Mouse (Mus musculus) MEL (cell line): ENCODE data around the gene Rpn2. TPM values are rescaled to one million over a fixed set of nuclear protein-coding genes. Genes with fewer than 3 reads are reported as not detected.

ENCODE experiments used
- DNase-seq: peaks from one replicate; pipeline ENCODE4 v3.0.0; 2011; ENCODE audit warnings: low read depth, low spot score
- H3K27ac ChIP-seq: 2 replicates; pipeline ENCODE4 v1.5.1; 2012; ENCODE audit warnings: low read depth, mild to moderate bottlenecking, control low read depth, low read length, moderate library complexity; ENCODE audit not compliant: control insufficient read depth
- H3K27me3 ChIP-seq, 2 experiments: fragments of 150-350 bp in 1 of 2; sonication (generic) in 1 of 2; 2 replicates each; pipeline ENCODE4 v1.6.1; 2012; ENCODE audit warnings: low read length in 2 of 2, mild to moderate bottlenecking in 2 of 2, improper control_type of control experiment in 1 of 2, moderate library complexity in 1 of 2; ENCODE audit not compliant: insufficient read depth in 2 of 2, control insufficient read depth in 1 of 2
- H3K36me3 ChIP-seq, 2 experiments: 2 replicates each; pipeline ENCODE4 v1.6.1; 2012 to 2014; ENCODE audit warnings: low read length in 2 of 2, improper control_type of control experiment in 1 of 2, inconsistent platforms in 1 of 2, mild to moderate bottlenecking in 1 of 2; ENCODE audit not compliant: insufficient read depth in 2 of 2, control insufficient read depth in 1 of 2
- H3K4me1 ChIP-seq, 2 experiments: fragments of 150-350 bp in 1 of 2; sonication (generic) in 1 of 2; 2 replicates each; pipeline ENCODE4 v1.6.1; 2012; ENCODE audit warnings: low read length in 2 of 2, improper control_type of control experiment in 1 of 2, mild to moderate bottlenecking in 1 of 2; ENCODE audit not compliant: insufficient read depth in 2 of 2, control insufficient read depth in 1 of 2
- H3K4me3 ChIP-seq, 2 experiments: fragments of 150-350 bp in 1 of 2; sonication (generic) in 1 of 2; 2 replicates each; pipeline ENCODE4 v1.5.1; 2012; ENCODE audit warnings: low read depth in 2 of 2, low read length in 2 of 2, mild to moderate bottlenecking in 2 of 2, moderate library complexity in 2 of 2, control low read depth in 1 of 2, improper control_type of control experiment in 1 of 2; ENCODE audit not compliant: control insufficient read depth in 1 of 2, insufficient read depth in 1 of 2
- H3K79me2 ChIP-seq: 2 replicates; pipeline ENCODE4 v1.6.1; 2012; ENCODE audit warnings: mild to moderate bottlenecking, low read length, moderate library complexity; ENCODE audit not compliant: control insufficient read depth, poor library complexity, insufficient read depth
- H3K9ac ChIP-seq: 2 replicates; pipeline ENCODE4 v1.6.1; 2012; ENCODE audit warnings: low read depth, mild to moderate bottlenecking, control low read depth, low read length, moderate library complexity; ENCODE audit not compliant: control insufficient read depth, poor library complexity, severe bottlenecking
- H3K9me3 ChIP-seq: fragments of 150-350 bp; sonication (generic); replicated peaks from 2 replicates; pipeline ENCODE4 v1.6.1; 2012; ENCODE audit warnings: mild to moderate bottlenecking, low read length, improper control_type of control experiment, moderate library complexity; ENCODE audit not compliant: insufficient read depth
- CHD2 ChIP-seq: IDR thresholded peaks from 2 replicates; pipeline ENCODE4 v1.6.1; 2011; ENCODE audit warnings: low read length, improper control_type of control experiment
- CTCF ChIP-seq, 3 experiments: IDR thresholded peaks in 2 of 3; conservative IDR thresholded peaks in 1 of 3; 2 replicates each; pipeline ENCODE4 v1.5.1; 2011 to 2012; ENCODE audit warnings: low read length in 3 of 3, low read depth in 2 of 3, mild to moderate bottlenecking in 2 of 3, improper control_type of control experiment in 1 of 3, inconsistent platforms in 1 of 3, mixed read lengths in 1 of 3, moderate library complexity in 1 of 3; ENCODE audit not compliant: control insufficient read depth in 1 of 3, insufficient read depth in 1 of 3, poor library complexity in 1 of 3, severe bottlenecking in 1 of 3
- E2F4 ChIP-seq: IDR thresholded peaks from 2 replicates; pipeline ENCODE4 v1.6.1; 2011; ENCODE audit warnings: low read depth, low read length, improper control_type of control experiment, borderline replicate concordance
- ELF1 ChIP-seq: IDR thresholded peaks from 2 replicates; pipeline ENCODE4 v1.6.1; 2014; ENCODE audit warnings: low read depth, mild to moderate bottlenecking, inconsistent platforms, low read length, improper control_type of control experiment, moderate library complexity
- EP300 ChIP-seq, 2 experiments: IDR thresholded peaks; 2 replicates each; pipeline ENCODE4 v1.6.1; 2011; ENCODE audit warnings: improper control_type of control experiment in 2 of 2, low read length in 2 of 2, low read depth in 1 of 2, mild to moderate bottlenecking in 1 of 2
- ETS1 ChIP-seq: IDR thresholded peaks from 2 replicates; pipeline ENCODE4 v1.6.1; 2012; ENCODE audit warnings: low read depth, mild to moderate bottlenecking, inconsistent platforms, low read length, improper control_type of control experiment, moderate library complexity
- GABPA ChIP-seq: IDR thresholded peaks from 2 replicates; pipeline ENCODE4 v1.6.1; 2012; ENCODE audit warnings: low read depth, mild to moderate bottlenecking, inconsistent platforms, low read length, improper control_type of control experiment, moderate library complexity
- GATA1 ChIP-seq: IDR thresholded peaks from 2 replicates; pipeline ENCODE4 v1.6.1; 2011; ENCODE audit warnings: low read depth, low read length, improper control_type of control experiment
- HCFC1 ChIP-seq: IDR thresholded peaks from 2 replicates; pipeline ENCODE4 v1.6.1; 2012; ENCODE audit warnings: low read depth, mild to moderate bottlenecking, inconsistent platforms, low read length, improper control_type of control experiment, moderate library complexity
- KAT2A ChIP-seq: conservative IDR thresholded peaks from 2 replicates; pipeline ENCODE4 v1.6.1; 2012; ENCODE audit warnings: low read depth, low read length, improper control_type of control experiment, inconsistent platforms
- MAFK ChIP-seq: IDR thresholded peaks from 2 replicates; pipeline ENCODE4 v1.6.1; 2011; ENCODE audit warnings: low read depth, mild to moderate bottlenecking, low read length, improper control_type of control experiment, borderline replicate concordance
- MAX ChIP-seq: IDR thresholded peaks from 2 replicates; pipeline ENCODE4 v1.6.1; 2011; ENCODE audit warnings: low read length, improper control_type of control experiment
- MAZ ChIP-seq: IDR thresholded peaks from 2 replicates; pipeline ENCODE4 v1.6.1; 2012; ENCODE audit warnings: low read depth, mild to moderate bottlenecking, inconsistent platforms, low read length, improper control_type of control experiment
- MXI1 ChIP-seq: IDR thresholded peaks from 2 replicates; pipeline ENCODE4 v1.6.1; 2011; ENCODE audit warnings: mild to moderate bottlenecking, low read depth, low read length, improper control_type of control experiment
- MYB ChIP-seq: IDR thresholded peaks from 2 replicates; pipeline ENCODE4 v1.6.1; 2011; ENCODE audit warnings: mild to moderate bottlenecking, low read depth, low read length, improper control_type of control experiment
- MYC ChIP-seq: IDR thresholded peaks from 2 replicates; pipeline ENCODE4 v1.6.1; 2011; ENCODE audit warnings: low read depth, mild to moderate bottlenecking, low read length, improper control_type of control experiment, moderate library complexity
- NELFE ChIP-seq: IDR thresholded peaks from 2 replicates; pipeline ENCODE4 v1.6.1; 2011; ENCODE audit warnings: low read depth, low read length, improper control_type of control experiment
- NRF1 ChIP-seq: IDR thresholded peaks from 2 replicates; pipeline ENCODE4 v1.6.1; 2014; ENCODE audit warnings: low read depth, mild to moderate bottlenecking, inconsistent platforms, low read length, improper control_type of control experiment, moderate library complexity; ENCODE audit not compliant: poor library complexity, insufficient read depth, severe bottlenecking
- POLR2AphosphoS2 ChIP-seq: IDR thresholded peaks from 2 replicates; pipeline ENCODE4 v1.6.1; 2011; ENCODE audit warnings: low read length, improper control_type of control experiment
- POLR2AphosphoS5 ChIP-seq: IDR thresholded peaks from 2 replicates; pipeline ENCODE4 v1.6.1; 2012; ENCODE audit warnings: low read depth, borderline replicate concordance, mild to moderate bottlenecking, inconsistent platforms, low read length, moderate library complexity, mixed read lengths
- RAD21 ChIP-seq: IDR thresholded peaks from 2 replicates; pipeline ENCODE4 v1.6.1; 2011; ENCODE audit warnings: mild to moderate bottlenecking, low read depth, low read length, improper control_type of control experiment
- RCOR1 ChIP-seq: IDR thresholded peaks from 2 replicates; pipeline ENCODE4 v1.6.1; 2012; ENCODE audit warnings: low read depth, mild to moderate bottlenecking, inconsistent platforms, low read length, improper control_type of control experiment
- SIN3A ChIP-seq: IDR thresholded peaks from 2 replicates; pipeline ENCODE4 v1.6.1; 2012; ENCODE audit warnings: low read length, improper control_type of control experiment, inconsistent platforms
- SMC3 ChIP-seq: IDR thresholded peaks from 2 replicates; pipeline ENCODE4 v1.6.1; 2011; ENCODE audit warnings: low read depth, low read length, improper control_type of control experiment
- TAL1 ChIP-seq: IDR thresholded peaks from 2 replicates; pipeline ENCODE4 v1.6.1; 2012; ENCODE audit warnings: mild to moderate bottlenecking, inconsistent platforms, low read length, moderate library complexity, mixed read lengths
- TCF12 ChIP-seq: IDR thresholded peaks from 2 replicates; pipeline ENCODE4 v1.6.1; 2014; ENCODE audit warnings: low read depth, mild to moderate bottlenecking, inconsistent platforms, low read length, improper control_type of control experiment, moderate library complexity
- UBTF ChIP-seq: IDR thresholded peaks from 2 replicates; pipeline ENCODE4 v1.6.1; 2012; ENCODE audit warnings: low read depth, mild to moderate bottlenecking, inconsistent platforms, low read length, improper control_type of control experiment, moderate library complexity, borderline replicate concordance; ENCODE audit not compliant: insufficient read depth
- USF1 ChIP-seq: IDR thresholded peaks from 2 replicates; pipeline ENCODE4 v1.6.1; 2014; ENCODE audit warnings: low read depth, mild to moderate bottlenecking, inconsistent platforms, low read length, improper control_type of control experiment, moderate library complexity
- USF2 ChIP-seq, 2 experiments: IDR thresholded peaks; 2 replicates each; pipeline ENCODE4 v1.6.1; 2011 to 2012; ENCODE audit warnings: improper control_type of control experiment in 2 of 2, low read length in 2 of 2, borderline replicate concordance in 1 of 2, inconsistent platforms in 1 of 2, low read depth in 1 of 2, mild to moderate bottlenecking in 1 of 2; ENCODE audit not compliant: insufficient read depth in 1 of 2
- ZC3H11A ChIP-seq: IDR thresholded peaks from 2 replicates; pipeline ENCODE4 v1.6.1; 2012; ENCODE audit warnings: low read depth, mild to moderate bottlenecking, inconsistent platforms, low read length, improper control_type of control experiment
- ZKSCAN1 ChIP-seq: IDR thresholded peaks from 2 replicates; pipeline ENCODE4 v1.6.1; 2012; ENCODE audit warnings: low read depth, mild to moderate bottlenecking, inconsistent platforms, low read length, improper control_type of control experiment, moderate library complexity
- ZNF384 ChIP-seq: IDR thresholded peaks from 2 replicates; pipeline ENCODE4 v1.6.1; 2012; ENCODE audit warnings: low read depth, mild to moderate bottlenecking, inconsistent platforms, low read length, improper control_type of control experiment
- polyA plus RNA-seq, 2 experiments: library from polyadenylated mRNA; stranded (reverse) in 1 of 2; unstranded in 1 of 2; fragments of >175 nt in 1 of 2; fragments of >200 nt in 1 of 2; gene quantifications; 2 replicates each; pipeline versions ENCODE4 v1.2.1 to v1.2.4; 2012; ENCODE audit warnings: low replicate concordance in 2 of 2, low read depth in 1 of 2; ENCODE audit not compliant: insufficient read length in 2 of 2, insufficient read depth in 1 of 2, missing spikeins in 1 of 2
- total RNA-seq: library from RNA; depleted of rRNA; stranded (reverse); fragments of 300-350 nt; gene quantifications from 2 replicates; pipeline ENCODE4 v1.2.3, GENCODE M21; 2012

The Rpn2 gene
- total and polyA plus RNA-seq, 3 experiments, result 284 to 316 (median 310) TPM

GRCm38 (mm10) chr2:157366762-157367161 is 87.9 kb downstream of the Rpn2 start (continued):
- no peak for TF ChIP-seq HCFC1
- 0 out of 2 replicates have a peak, but pooled peaks have one; percentile 13 for TF ChIP-seq ELF1
- TF ChIP-seq SMC3, result no peak
- no peak for TF ChIP-seq KAT2A
- TF ChIP-seq TAL1, result 0 out of 2 replicates have a peak, but pooled peaks have one; percentile 15

GRCm38 (mm10) chr2:157367184-157367893 is 88.5 kb downstream of the Rpn2 start, which contains the start of gene Manbal:
TSS of gene Manbal (plus strand) at chr2:157367594.
- DNase-seq, result peak; percentile 94
- peak within 1 kb of the TSS; percentile 79 to 85 for H3K4me3 ChIP-seq
- no peaks in the 10 kb centered on the region for H3K9me3 ChIP-seq
- TF ChIP-seq MAFK, result no peak
- peak; percentile 62 for TF ChIP-seq TCF12
- TF ChIP-seq KAT2A, result peak; percentile 69; the same call in 1 of the 2 replicates
- peak; percentile 21; the same call in 1 of the 2 replicates for TF ChIP-seq RCOR1
- TF ChIP-seq UBTF, result 0 out of 2 replicates have a peak, but pooled peaks have one; percentile 76
- no peak for TF ChIP-seq SMC3
- peak; percentile 62; the same call in 1 of the 2 replicates for TF ChIP-seq MAZ
- no peak for TF ChIP-seq RAD21
- TF ChIP-seq EP300 (IDR thresholded peaks at IDR 0.05; ENCODE audit: low read depth in 1 of 2, low read length in 2 of 2), result peak in 1 of 2 experiments; percentile 51; a peak in 2 of 4 replicates
- TF ChIP-seq GABPA, result no peak
- TF ChIP-seq TAL1, result no peak
- TF ChIP-seq SIN3A, result peak; percentile 43
- TF ChIP-seq ELF1, result peak; percentile 87
- TF ChIP-seq E2F4, result no peak
- peak; percentile 52 for TF ChIP-seq CHD2
- 0 out of 2 replicates have a peak, but pooled peaks have one; percentile 40 for TF ChIP-seq MYC
- TF ChIP-seq NELFE, result peak; percentile 84
- TF ChIP-seq ZKSCAN1, result no peak
- no peak for TF ChIP-seq MYB
- no peak; the same call in none of the 2 replicates for TF ChIP-seq POLR2AphosphoS2
- no peak for TF ChIP-seq ZC3H11A
- TF ChIP-seq POLR2AphosphoS5, result no peak
- 0 out of 2 replicates have a peak, but pooled peaks have one; percentile 31 for TF ChIP-seq USF1
- no peak; the same call in 1 of the 2 replicates for TF ChIP-seq MXI1
- peak; percentile 33; the same call in 1 of the 2 replicates for TF ChIP-seq MAX
- no peak for TF ChIP-seq GATA1
- no peak for TF ChIP-seq NRF1
- TF ChIP-seq USF2 (IDR thresholded peaks at IDR 0.05; ENCODE audit: borderline replicate concordance in 1 of 2, insufficient read depth in 1 of 2, low read depth in 1 of 2, low read length in 2 of 2), result no peak
- TF ChIP-seq ZNF384, result no peak
- TF ChIP-seq CTCF (IDR thresholded peaks at IDR 0.05 in 2 of 3, conservative IDR thresholded peaks at IDR 0.05 in 1 of 3; ENCODE audit: control insufficient read depth in 1 of 3, insufficient read depth in 1 of 3, low read depth in 2 of 3, low read length in 3 of 3, poor library complexity in 1 of 3, severe bottlenecking in 1 of 3), result no peak
- peak; percentile 92 for TF ChIP-seq HCFC1
- peak; percentile 41 for TF ChIP-seq ETS1

More at GRCm38 (mm10) chr2:157367184-157367893, 88.5 kb downstream of the Rpn2 start, which contains the start of gene Manbal:
- Histone ChIP-seq H3K36me3 (peaks cover 0 to 16% of the 10 kb centered on the region in 2 experiments; a peak in 3 of 4 replicates), H3K27ac (peak within 1 kb of the TSS; percentile 91), H3K4me1 (peaks cover 4 to 16% of the 10 kb centered on the region in 2 experiments), H3K27me3 (no peaks in the 10 kb centered on the region), H3K9ac (peak within 1 kb of the TSS; percentile 83), H3K79me2 (peaks cover 18% of the 10 kb centered on the region)
